Mouse (Mus musculus) urinary bladder, adult 2 months (tissue): ENCODE results near the gene D2hgdh. TPM values are rescaled to one million over a fixed set of nuclear protein-coding genes. Genes with fewer than 3 reads are reported as not detected.
"Not testable (repeated sequence)": the region's sequence is repeated elsewhere in the genome, so short reads cannot be mapped to it uniquely, and the experiment has no call there.

Experiments
- DNase-seq: peaks from one replicate; pipeline ENCODE4 v3.0.0; 2022; ENCODE audit warnings: low spot score
- polyA plus RNA-seq: library from polyadenylated mRNA; depleted of rRNA; stranded (reverse); fragments of >200 nt; gene quantifications from 2 replicates; pipeline ENCODE4 v1.2.3, GENCODE M21; 2012

D2hgdh gene
- polyA plus RNA-seq, 1 experiment: 23.3 TPM

GRCm38 (mm10) chr1:93826540-93826835 lies 1.8 kb downstream of the D2hgdh start:
- no peak for DNase-seq

GRCm38 (mm10) chr1:93832754-93833360 lies 8.1 kb downstream of the D2hgdh start:
- not testable (repeated sequence) for DNase-seq

- no peak for DNase-seq
These were observed 10.0 kb downstream of the D2hgdh start for GRCm38 (mm10) chr1:93834671-93835150.

- DNase-seq: no peak
These were observed 10.5 kb downstream of the D2hgdh start for GRCm38 (mm10) chr1:93835211-93835610.

GRCm38 (mm10) chr1:93835876-93836531 lies 11.3 kb downstream of the D2hgdh start:
- no peak for DNase-seq

GRCm38 (mm10) chr1:93836532-93836913 lies 11.8 kb downstream of the D2hgdh start:
- no peak for DNase-seq

- no peak for DNase-seq
These were observed 12.6 kb downstream of the D2hgdh start for GRCm38 (mm10) chr1:93837335-93837734.

GRCm38 (mm10) chr1:93838569-93838968 lies 13.9 kb downstream of the D2hgdh start:
- DNase-seq: not testable (repeated sequence)

GRCm38 (mm10) chr1:93845766-93846366 lies 21.2 kb downstream of the D2hgdh start:
- DNase-seq: not testable (repeated sequence)

- not testable (repeated sequence) for DNase-seq
These were observed 31.1 kb downstream of the D2hgdh start for GRCm38 (mm10) chr1:93855790-93856189.

GRCm38 (mm10) chr1:93857370-93857769 lies 32.7 kb downstream of the D2hgdh start:
- no peak for DNase-seq

GRCm38 (mm10) chr1:93857991-93858390 lies 33.3 kb downstream of the D2hgdh start:
- DNase-seq: no peak

GRCm38 (mm10) chr1:93859619-93860018 lies 34.9 kb downstream of the D2hgdh start:
- no peak for DNase-seq

- DNase-seq: not testable (repeated sequence)
These were observed 36.3 kb downstream of the D2hgdh start, which contains the start of gene Gal3st2 for GRCm38 (mm10) chr1:93861048-93861447. Gene Gal3st2, plus strand, starts transcription at chr1:93861306.

GRCm38 (mm10) chr1:93871594-93872105 lies 46.9 kb downstream of the D2hgdh start:
- not testable (repeated sequence) for DNase-seq

- DNase-seq: not testable (repeated sequence)
These were observed 49.7 kb downstream of the D2hgdh start for GRCm38 (mm10) chr1:93874405-93874804.

GRCm38 (mm10) chr1:93881778-93882177 lies 57.1 kb downstream of the D2hgdh start:
- not testable (repeated sequence) for DNase-seq

- not testable (repeated sequence) for DNase-seq
These were observed 66.2 kb downstream of the D2hgdh start for GRCm38 (mm10) chr1:93890936-93891335.

GRCm38 (mm10) chr1:93897395-93897794 lies 72.7 kb downstream of the D2hgdh start:
- DNase-seq: not testable (repeated sequence)

- not testable (repeated sequence) for DNase-seq
These were observed 76.6 kb downstream of the D2hgdh start for GRCm38 (mm10) chr1:93901291-93901690.
